Mouse (Mus musculus) intestine, postnatal 0 days (tissue): ENCODE measurements around the gene Arhgef2. TPM values are rescaled to one million over a fixed set of nuclear protein-coding genes. Genes with fewer than 3 reads are reported as not detected.
A peak's percentile ranks its signal among the peaks of the same experiment; 100 is the strongest.

ENCODE experiments used
- ATAC-seq: fragments of 200-750 bp; cut with Nextera tagmentation; 2 replicates; pipeline ENCODE4 v1.8.0; 2017; ENCODE audit warnings: mild to moderate bottlenecking, moderate TSS enrichment, moderate library complexity
- H3K27ac ChIP-seq: fragments of 300-500 bp; sonication (generic); 2 replicates; pipeline ENCODE4 v1.5.1; 2014; ENCODE audit warnings: mild to moderate bottlenecking, low read depth, low read length, moderate library complexity
- H3K27me3 ChIP-seq: fragments of 300-500 bp; sonication (generic); replicated peaks from 2 replicates; pipeline ENCODE4 v1.6.1; 2014; ENCODE audit warnings: low read length, mixed read lengths; ENCODE audit not compliant: control insufficient read depth, insufficient read depth
- H3K36me3 ChIP-seq: fragments of 300-500 bp; sonication (generic); 2 replicates; pipeline ENCODE4 v1.6.1; 2014; ENCODE audit warnings: mild to moderate bottlenecking, moderate library complexity; ENCODE audit not compliant: control insufficient read depth, insufficient read depth
- H3K4me1 ChIP-seq: fragments of 300-500 bp; sonication (generic); replicated peaks from 2 replicates; pipeline ENCODE4 v1.6.1; 2014; ENCODE audit warnings: antibody characterized with exemption, low read length, mixed read lengths; ENCODE audit not compliant: control insufficient read depth, insufficient read depth
- H3K4me2 ChIP-seq: fragments of 300-500 bp; sonication (generic); replicated peaks from 2 replicates; pipeline ENCODE4 v1.6.1; 2014; ENCODE audit warnings: low read depth, mild to moderate bottlenecking, moderate library complexity
- H3K4me3 ChIP-seq: fragments of 300-500 bp; sonication (generic); 2 replicates; pipeline ENCODE4 v1.5.1; 2014; ENCODE audit warnings: low read depth, low read length
- H3K9ac ChIP-seq: fragments of 300-500 bp; sonication (generic); 2 replicates; pipeline ENCODE4 v1.6.1; 2014; ENCODE audit warnings: mild to moderate bottlenecking, low read depth, low read length
- H3K9me3 ChIP-seq: fragments of 300-500 bp; sonication (generic); 2 replicates; pipeline ENCODE4 v1.6.1; 2016; ENCODE audit warnings: mixed run types; ENCODE audit not compliant: control insufficient read depth
- CTCF ChIP-seq: sonication (generic); IDR thresholded peaks from 2 replicates; pipeline ENCODE4 v1.5.1; 2016; ENCODE audit warnings: low read depth, mild to moderate bottlenecking, control low read depth, antibody characterized with exemption, moderate library complexity
- WGBS: fragments of 180-500 bp; shearing (Covaris S2); extraction: QIAGEN DNeasy Blood & Tissue Kit; methylation state at CpG from one replicate; pipeline ENCODE4 v1.1.7; 2014; 5-methylcytosine and 5-hydroxymethylcytosine counted together
- polyA plus RNA-seq: library from polyadenylated mRNA; unstranded; fragments of >200 nt; fragmentation: Nextera tagmentation; extraction: Ambion mirVana; gene quantifications from 2 replicates; pipeline ENCODE4 v1.2.1, GENCODE M21; 2015

The Arhgef2 gene
- polyA plus RNA-seq, 1 experiment from 2014 or later, result 22.1 TPM

- peak; percentile 70 for ATAC-seq
- peak overlapping the region; percentile 91 for H3K27ac ChIP-seq
- peaks cover 3% of the 10 kb centered on the region; the same call in 1 of the 2 replicates for H3K4me1 ChIP-seq
- no peak for TF ChIP-seq CTCF
- no peaks in the 10 kb centered on the region for H3K27me3 ChIP-seq
- H3K9me3 ChIP-seq, result no peaks in the 10 kb centered on the region
- no peak overlapping the region for H3K4me2 ChIP-seq
- H3K9ac ChIP-seq, result no peak overlapping the region
- 38% methylated on average over 4 of the region's 4 CpGs for WGBS
- peaks cover 59% of the 10 kb centered on the region for H3K36me3 ChIP-seq
- no peak overlapping the region for H3K4me3 ChIP-seq
Observed at GRCm38 (mm10) chr3:88566536-88567061, 39.2 kb upstream of the Arhgef2 start.

GRCm38 (mm10) chr3:88567892-88568291, 37.9 kb upstream of the Arhgef2 start:
- Histone ChIP-seq H3K4me1 (peaks cover 3% of the 10 kb centered on the region; the same call in 1 of the 2 replicates), H3K9ac (no peak overlapping the region), H3K4me2 (no peak overlapping the region), H3K27ac (peak overlapping the region; percentile 91), H3K36me3 (peaks cover 52% of the 10 kb centered on the region), H3K27me3 (no peaks in the 10 kb centered on the region), H3K9me3 (no peaks in the 10 kb centered on the region), H3K4me3 (no peak overlapping the region)
- no peak for ATAC-seq
- no peak for TF ChIP-seq CTCF
- WGBS, result 81% methylated on average over 6 of the region's 6 CpGs

- Histone ChIP-seq H3K9ac (no peak overlapping the region), H3K27me3 (no peaks in the 10 kb centered on the region), H3K4me2 (no peak overlapping the region), H3K9me3 (no peaks in the 10 kb centered on the region), H3K4me1 (peaks cover 3% of the 10 kb centered on the region; the same call in 1 of the 2 replicates), H3K36me3 (peaks cover 46% of the 10 kb centered on the region), H3K27ac (peak overlapping the region; percentile 91), H3K4me3 (no peak overlapping the region)
- WGBS, result 79% methylated on average over 2 of the region's 2 CpGs
- no peak for TF ChIP-seq CTCF
- peak; percentile 64 for ATAC-seq
Observed at GRCm38 (mm10) chr3:88568615-88569014, 37.2 kb upstream of the Arhgef2 start.

- no peak for TF ChIP-seq CTCF
- Histone ChIP-seq H3K27ac (peak overlapping the region; percentile 91), H3K27me3 (no peaks in the 10 kb centered on the region), H3K9ac (no peak overlapping the region), H3K4me1 (peaks cover 3% of the 10 kb centered on the region; the same call in 1 of the 2 replicates), H3K4me3 (no peak overlapping the region), H3K36me3 (peaks cover 41% of the 10 kb centered on the region), H3K4me2 (0 out of 2 replicates have a peak overlapping the region, but pooled peaks have one; percentile 13), H3K9me3 (no peaks in the 10 kb centered on the region)
- ATAC-seq, result peak; percentile 86
- WGBS, result 46% methylated on average over 2 of the region's 2 CpGs
Observed at GRCm38 (mm10) chr3:88569093-88569492, 36.7 kb upstream of the Arhgef2 start.

GRCm38 (mm10) chr3:88569694-88570093, 36.1 kb upstream of the Arhgef2 start:
- Histone ChIP-seq H3K4me2 (no peak overlapping the region), H3K9me3 (no peaks in the 10 kb centered on the region), H3K36me3 (peaks cover 35% of the 10 kb centered on the region), H3K4me3 (no peak overlapping the region), H3K4me1 (peaks cover 3% of the 10 kb centered on the region; the same call in 1 of the 2 replicates), H3K27ac (peak overlapping the region; percentile 91), H3K9ac (no peak overlapping the region), H3K27me3 (no peaks in the 10 kb centered on the region)
- no peak for ATAC-seq
- no peak for TF ChIP-seq CTCF
- WGBS, result 90% methylated on average over 5 of the region's 5 CpGs

GRCm38 (mm10) chr3:88570341-88570740, 35.4 kb upstream of the Arhgef2 start:
- Histone ChIP-seq H3K4me3 (no peak overlapping the region), H3K36me3 (peaks cover 28% of the 10 kb centered on the region), H3K27me3 (no peaks in the 10 kb centered on the region), H3K4me1 (peaks cover 3% of the 10 kb centered on the region; the same call in 1 of the 2 replicates), H3K27ac (no peak overlapping the region), H3K4me2 (no peak overlapping the region), H3K9ac (no peak overlapping the region), H3K9me3 (no peaks in the 10 kb centered on the region)
- TF ChIP-seq CTCF, result no peak
- no peak for ATAC-seq
- WGBS, result 91% methylated on average over 10 of the region's 10 CpGs

- peaks cover 3% of the 10 kb centered on the region; the same call in 1 of the 2 replicates for H3K4me1 ChIP-seq
- no peak overlapping the region for H3K4me3 ChIP-seq
- H3K27ac ChIP-seq, result no peak overlapping the region
- H3K9me3 ChIP-seq, result no peaks in the 10 kb centered on the region
- H3K36me3 ChIP-seq, result peaks cover 13% of the 10 kb centered on the region
- ATAC-seq, result no peak
- WGBS, result 68% methylated on average over 1 of the region's 1 CpGs
- no peak for TF ChIP-seq CTCF
- no peak overlapping the region for H3K4me2 ChIP-seq
- no peak overlapping the region for H3K9ac ChIP-seq
- no peaks in the 10 kb centered on the region for H3K27me3 ChIP-seq
Observed at GRCm38 (mm10) chr3:88571856-88572255, 33.9 kb upstream of the Arhgef2 start.
